Mouse (Mus musculus): ENCODE data around the gene Camta1. TPM values are rescaled to one million over a fixed set of nuclear protein-coding genes. Genes with fewer than 3 reads are reported as not detected.

Camta1 gene
- polyA plus RNA-seq, 1 experiment, result 124 TPM

GRCm38 (mm10) chr4:151619541-151620016 is 242.1 kb downstream of the Camta1 start:
- no peak for DNase-seq (ENCODE audit: extremely low spot score in 1 of 2, low spot score in 1 of 2)

- DNase-seq (ENCODE audit: extremely low spot score in 1 of 2, low spot score in 1 of 2), result peak in 1 of 2 experiments; percentile 47
Measured at GRCm38 (mm10) chr4:151618420-151619310, 243.0 kb downstream of the Camta1 start.

DNA sequence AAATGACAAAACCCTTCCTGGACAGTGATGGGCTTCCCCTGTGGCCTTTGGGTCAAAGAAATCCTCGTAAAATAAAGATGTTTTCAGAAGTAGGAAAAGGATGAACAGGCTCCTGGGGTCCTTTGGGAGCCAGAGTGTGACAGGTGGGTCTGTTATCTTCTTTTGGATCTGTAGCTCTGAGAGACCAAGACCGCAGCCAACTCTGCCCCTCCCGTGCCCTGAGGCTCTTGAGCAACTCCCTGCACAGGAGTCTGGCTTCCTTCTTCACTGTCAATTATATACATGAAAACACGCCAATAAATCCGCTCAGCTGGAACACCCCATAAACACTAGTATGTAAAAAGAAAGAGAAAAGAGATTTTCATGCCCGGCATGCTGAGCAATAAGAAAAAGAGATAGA is 250.1 kb downstream of the Camta1 start:
- DNase-seq (ENCODE audit: extremely low spot score in 1 of 2, low spot score in 1 of 2), result no peak

DNA sequence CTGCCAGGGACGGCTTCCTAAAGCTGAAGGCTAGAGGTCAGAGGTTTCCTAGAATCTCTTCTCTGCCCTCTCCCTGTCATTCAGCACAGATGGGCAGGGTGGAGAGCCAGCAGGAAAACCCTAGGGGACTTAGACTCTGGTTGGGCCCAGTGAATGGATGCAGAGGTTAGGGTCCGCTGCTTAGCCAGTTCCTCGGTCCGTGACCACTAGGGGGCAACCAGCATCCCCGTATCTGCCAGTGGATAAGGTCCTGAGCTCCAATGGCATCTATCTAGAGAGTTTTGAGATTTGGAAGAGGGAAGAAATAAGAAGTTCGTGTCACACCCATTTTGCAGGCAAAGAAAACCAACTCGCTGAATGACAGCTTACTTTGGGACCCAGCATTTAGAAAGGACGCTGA is 251.4 kb downstream of the Camta1 start:
- peak in 1 of 2 experiments; percentile 75 for DNase-seq (ENCODE audit: extremely low spot score in 1 of 2, low spot score in 1 of 2)

GRCm38 (mm10) chr4:151604907-151605306 is 256.8 kb downstream of the Camta1 start:
- DNase-seq (ENCODE audit: extremely low spot score in 1 of 2, low spot score in 1 of 2), result no peak

DNA sequence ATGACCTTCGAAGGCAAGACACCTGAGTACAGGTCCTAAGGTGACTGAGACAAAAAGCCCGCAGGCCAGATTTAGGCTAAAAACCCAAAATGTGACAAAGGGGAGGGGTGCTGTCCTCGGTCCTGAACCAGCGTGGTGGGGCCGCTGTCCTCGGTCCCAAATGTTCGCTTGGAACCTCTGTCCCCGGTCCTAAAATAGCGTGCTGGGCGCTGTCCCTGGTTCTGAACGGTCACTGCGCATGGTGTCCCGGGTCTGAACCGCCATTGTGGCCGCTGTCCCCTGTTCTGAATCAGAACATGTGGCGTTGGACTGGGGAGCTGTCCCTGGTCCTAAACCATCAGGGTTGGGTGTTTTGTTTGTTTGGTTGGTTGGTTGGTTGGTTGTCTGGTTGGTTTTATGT is 257.2 kb downstream of the Camta1 start:
- peak in 1 of 2 experiments; percentile 54 for DNase-seq (ENCODE audit: extremely low spot score in 1 of 2, low spot score in 1 of 2)

DNA sequence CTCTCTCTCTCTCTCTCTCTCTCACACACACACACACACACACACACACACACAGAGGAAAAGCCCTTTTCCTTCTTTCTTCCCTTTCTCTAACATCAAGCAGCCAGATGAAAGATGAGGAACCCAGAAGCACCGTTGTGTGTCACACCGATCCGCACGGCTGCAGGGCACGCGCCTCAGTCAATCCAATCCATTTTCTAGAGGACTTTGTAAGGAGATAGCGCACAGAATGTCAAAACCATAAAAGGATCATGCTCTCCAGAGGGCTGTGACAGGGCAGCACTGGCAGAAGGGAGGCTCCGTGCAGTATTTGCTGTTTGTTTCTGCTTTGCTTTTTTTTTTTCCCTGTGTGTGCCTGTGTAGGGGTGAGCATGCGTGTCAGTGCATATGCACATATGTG is 258.1 kb downstream of the Camta1 start:
- no peak for DNase-seq (ENCODE audit: extremely low spot score in 1 of 2, low spot score in 1 of 2)

DNA sequence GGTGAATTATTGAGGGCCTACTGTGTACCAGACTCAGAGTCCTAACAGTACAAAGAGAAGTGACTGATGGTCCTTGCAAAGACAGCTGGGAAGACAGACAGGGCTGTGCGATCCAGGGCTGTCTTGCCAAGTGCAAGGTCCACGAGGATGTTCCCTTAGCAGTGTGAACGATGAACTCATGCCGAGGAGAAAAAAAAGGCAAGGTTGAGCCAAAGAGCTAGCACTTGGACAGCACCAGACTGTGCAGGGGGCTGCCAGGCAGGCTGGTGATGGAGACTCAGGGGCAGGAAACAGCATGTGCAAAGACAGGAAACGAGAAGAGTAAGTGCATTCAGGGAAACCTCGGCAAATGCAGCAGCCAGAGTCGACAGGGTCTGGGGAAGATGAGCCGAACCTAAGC is 266.6 kb downstream of the Camta1 start:
- DNase-seq (ENCODE audit: extremely low spot score in 1 of 2, low spot score in 1 of 2), result no peak

DNA sequence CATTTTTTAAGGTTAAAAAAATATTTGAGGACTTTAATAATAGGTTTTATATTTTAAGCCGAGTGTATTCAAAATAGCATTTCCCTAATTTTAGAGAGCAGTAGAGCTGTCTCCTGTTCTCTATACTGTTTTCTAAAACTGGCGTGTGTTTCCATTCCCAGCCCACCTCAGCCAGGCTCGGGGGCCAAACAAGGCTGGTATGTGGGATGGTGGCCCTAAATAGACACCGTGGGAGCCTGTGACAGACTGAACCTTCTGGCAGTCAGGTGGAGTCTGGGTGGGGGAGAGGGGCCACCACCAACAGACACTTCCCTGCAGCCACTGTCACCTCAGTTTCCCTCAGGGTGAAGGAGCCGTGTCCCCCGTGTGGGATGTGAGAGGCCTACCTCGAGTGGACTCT is 268.6 kb downstream of the Camta1 start:
- peak; percentile 45 to 63 for DNase-seq (ENCODE audit: extremely low spot score in 1 of 2, low spot score in 1 of 2)

- DNase-seq (ENCODE audit: extremely low spot score in 1 of 2, low spot score in 1 of 2), result no peak
Measured at GRCm38 (mm10) chr4:151586074-151586473, 275.6 kb downstream of the Camta1 start.

DNA sequence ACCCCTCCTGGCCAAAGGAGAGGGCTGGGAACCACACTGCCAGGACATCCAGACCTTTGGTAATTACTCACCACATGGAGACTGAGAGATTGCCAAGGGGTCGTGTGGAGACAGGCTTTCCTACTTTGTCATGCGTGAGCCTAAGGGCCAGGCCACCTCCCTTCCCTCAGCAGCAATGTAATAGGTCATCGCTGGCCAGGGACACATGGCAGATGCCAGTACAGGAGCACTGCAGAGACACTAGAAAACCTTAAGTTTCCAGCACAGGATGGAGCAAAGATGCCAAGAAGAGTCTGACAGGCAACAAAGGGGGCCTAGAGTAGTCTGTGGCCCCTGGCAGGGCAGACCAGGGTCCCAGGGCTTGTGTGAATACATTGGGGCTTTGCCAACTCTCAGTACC is 283.7 kb downstream of the Camta1 start:
- no peak for DNase-seq (ENCODE audit: extremely low spot score in 1 of 2, low spot score in 1 of 2)

GRCm38 (mm10) chr4:151576291-151577108 is 285.2 kb downstream of the Camta1 start:
- DNase-seq (ENCODE audit: extremely low spot score in 1 of 2, low spot score in 1 of 2), result peak; percentile 21 to 67

DNA sequence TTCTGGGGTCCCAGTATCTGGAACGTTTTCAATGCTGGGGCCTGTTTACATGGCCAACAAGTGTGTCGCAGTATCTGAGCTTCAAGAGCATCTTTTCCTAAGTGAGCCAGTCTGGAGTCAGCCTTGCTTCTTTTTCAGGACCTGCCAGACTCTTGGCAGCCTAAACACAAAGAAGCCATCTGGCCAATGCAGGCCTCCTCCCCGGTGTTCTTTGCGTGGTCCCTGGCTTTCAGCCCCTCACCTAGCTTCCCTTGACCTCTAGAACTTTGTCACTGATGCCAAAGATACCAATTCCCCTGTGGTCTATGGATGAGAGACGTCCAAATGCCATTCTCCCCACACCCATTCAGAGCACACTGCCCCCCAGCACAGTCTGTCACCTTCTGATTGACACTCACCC is 289.0 kb downstream of the Camta1 start:
- no peak for DNase-seq (ENCODE audit: extremely low spot score in 1 of 2, low spot score in 1 of 2)

- no peak for DNase-seq (ENCODE audit: extremely low spot score in 1 of 2, low spot score in 1 of 2)
Measured at GRCm38 (mm10) chr4:151569586-151569985, 292.1 kb downstream of the Camta1 start.

DNA sequence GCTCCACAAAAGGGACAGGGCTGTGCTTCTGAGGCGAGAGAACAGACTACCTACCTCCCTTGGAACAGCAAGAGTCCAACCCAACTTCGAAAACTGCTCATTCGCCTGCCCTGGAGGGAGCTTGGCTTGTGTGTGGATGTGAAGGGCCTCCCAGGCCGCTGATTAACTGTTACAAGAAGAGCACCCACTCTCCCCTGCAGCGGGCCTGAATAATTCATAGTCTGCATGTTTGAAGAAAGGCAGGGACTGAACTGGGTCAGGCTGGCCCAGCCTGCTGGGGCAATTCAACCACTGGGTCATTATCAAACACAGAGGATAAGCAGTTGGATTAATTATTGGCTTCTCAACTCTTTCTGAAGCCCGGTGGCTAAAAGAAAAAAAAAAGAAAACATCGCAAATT is 292.8 kb downstream of the Camta1 start:
- no peak for DNase-seq (ENCODE audit: extremely low spot score in 1 of 2, low spot score in 1 of 2)

DNA sequence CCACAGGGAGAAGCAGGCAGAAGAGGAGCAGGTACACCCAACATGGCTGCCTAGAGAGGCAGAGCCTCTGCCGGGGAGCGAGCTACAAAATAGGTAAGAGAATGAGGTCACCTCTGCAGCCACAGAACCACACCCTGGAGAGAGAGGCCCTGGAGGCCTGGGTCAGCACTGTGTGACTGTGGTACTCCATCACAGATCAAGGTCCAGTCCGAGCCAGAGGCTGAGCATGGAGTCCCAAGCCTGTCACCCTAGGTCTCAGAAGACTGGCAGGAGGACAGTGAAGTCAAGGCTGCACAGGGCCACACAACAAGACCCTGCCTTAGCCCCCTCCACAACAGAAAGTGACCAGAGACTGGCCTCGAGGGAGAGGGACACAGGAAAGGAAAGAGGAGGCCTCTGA is 294.6 kb downstream of the Camta1 start:
- no peak for DNase-seq (ENCODE audit: extremely low spot score in 1 of 2, low spot score in 1 of 2)

GRCm38 (mm10) chr4:151555505-151555904 is 306.2 kb downstream of the Camta1 start:
- no peak for DNase-seq (ENCODE audit: extremely low spot score in 1 of 2, low spot score in 1 of 2)

GRCm38 (mm10) chr4:151549523-151549922 is 312.2 kb downstream of the Camta1 start:
- DNase-seq (ENCODE audit: extremely low spot score in 1 of 2, low spot score in 1 of 2), result no peak

- no peak for DNase-seq (ENCODE audit: extremely low spot score in 1 of 2, low spot score in 1 of 2)
Measured at GRCm38 (mm10) chr4:151545452-151545851, 316.2 kb downstream of the Camta1 start.

DNA sequence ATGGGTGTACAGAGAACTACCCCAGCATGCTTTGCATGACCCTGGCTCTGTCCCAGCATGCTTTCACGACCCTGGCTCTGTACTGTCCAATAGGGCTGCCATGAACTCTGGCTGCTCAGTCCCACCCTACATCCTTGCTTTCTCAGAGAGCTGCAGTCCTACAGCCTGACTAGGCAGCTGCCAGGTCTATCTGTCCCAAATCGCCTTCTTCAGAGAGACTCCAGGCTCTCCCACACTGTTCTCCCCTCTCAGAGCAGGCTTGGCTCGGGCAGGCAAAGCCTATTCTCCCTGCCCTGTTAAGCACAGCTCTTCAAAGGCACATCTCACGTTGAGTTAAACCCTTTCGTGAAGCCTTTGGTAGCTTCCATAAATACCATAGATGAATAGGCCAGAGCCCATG is 317.5 kb downstream of the Camta1 start:
- peak in 1 of 2 experiments; percentile 15 for DNase-seq (ENCODE audit: extremely low spot score in 1 of 2, low spot score in 1 of 2)

GRCm38 (mm10) chr4:151540546-151540945 is 321.1 kb downstream of the Camta1 start:
- DNase-seq (ENCODE audit: extremely low spot score in 1 of 2, low spot score in 1 of 2), result no peak
